13 mouse cellular contexts compared by ENCODE assay signal in genomic region chr10:84710192-84710591, GRCm38 (mm10). TPM values are rescaled to one million over a fixed set of nuclear protein-coding genes. Genes with fewer than 3 reads are reported as not detected.
DNase-seq lines count a peak whose midpoint lies in the region; ATAC-seq and TF ChIP-seq lines count a peak whose summit lies in the region.
"Had no signal": no experiment of that assay in that cellular context is flagged by ENCODE, and none has a peak within 500 bp of the region (broad histone marks: within the 10 kb centered on the region; RNA-seq: fewer than 3 reads in every experiment).

No protein-coding gene starts in this region.

- no peak for DNase-seq in liver, postnatal 0 days
- DNase-seq in embryo, embryonic 11 days: peak; percentile 51
- DNase-seq in retina, postnatal 1 day: peak; percentile 37
- no peak for DNase-seq in ovary, postnatal 36 days (ENCODE audit: low spot score)
- no peak for DNase-seq in right cerebral cortex, postnatal 36 days (ENCODE audit: low spot score in 2 of 2)
- DNase-seq: adrenal gland, adult 8-10 months; right cerebral cortex, postnatal 4 days; thymus, adult 18-20 months had no signal

- H3K4me3 ChIP-seq in liver, postnatal 0 days (ENCODE audit: low read depth, low read length): no peak overlapping the region
- H3K4me3 ChIP-seq in liver, embryonic 12.5 days: no peak overlapping the region
- H3K4me3 ChIP-seq in hindbrain, embryonic 16.5 days (ENCODE audit: low read length): no peak overlapping the region
- H3K4me3 ChIP-seq: erythroblast, embryonic 14.5 days; intestine, embryonic 15.5 days had no signal

- 64% methylated on average over 4 of the region's 4 CpGs for WGBS in liver, postnatal 0 days (ENCODE audit: insufficient replicate concordance)
- 76% methylated on average over 4 of the region's 4 CpGs for WGBS in liver, embryonic 12.5 days (ENCODE audit: insufficient replicate concordance)
- WGBS in hindbrain, embryonic 16.5 days: 15% methylated on average over 4 of the region's 4 CpGs

- H3K4me2 ChIP-seq in liver, postnatal 0 days (ENCODE audit: low read depth, low read length): no peak overlapping the region
- H3K4me2 ChIP-seq in liver, embryonic 12.5 days: no peak overlapping the region
- no peak overlapping the region for H3K4me2 ChIP-seq in hindbrain, embryonic 16.5 days (ENCODE audit: low read length)
- H3K4me2 ChIP-seq: intestine, embryonic 15.5 days had no signal

- H3K9me3 ChIP-seq in liver, postnatal 0 days (ENCODE audit: low read length): no peaks in the 10 kb centered on the region
- no peaks in the 10 kb centered on the region for H3K9me3 ChIP-seq in liver, embryonic 12.5 days (replicated peaks)
- H3K9me3 ChIP-seq in hindbrain, embryonic 16.5 days (ENCODE audit: control insufficient read depth, low read length): no peaks in the 10 kb centered on the region
- H3K9me3 ChIP-seq: intestine, embryonic 15.5 days had no signal

- H3K9ac ChIP-seq in liver, postnatal 0 days (replicated peaks): no peak overlapping the region
- no peak overlapping the region for H3K9ac ChIP-seq in liver, embryonic 12.5 days
- no peak overlapping the region for H3K9ac ChIP-seq in hindbrain, embryonic 16.5 days (ENCODE audit: low read depth, low read length)
- H3K9ac ChIP-seq: intestine, embryonic 15.5 days; liver, embryonic 14.5 days had no signal

- peaks cover 17% of the 10 kb centered on the region for H3K36me3 ChIP-seq in liver, postnatal 0 days (replicated peaks; ENCODE audit: insufficient read depth, low read length)
- H3K36me3 ChIP-seq in liver, embryonic 12.5 days: peaks cover 28% of the 10 kb centered on the region
- no peaks in the 10 kb centered on the region for H3K36me3 ChIP-seq in hindbrain, embryonic 16.5 days (ENCODE audit: control insufficient read depth, insufficient read depth, low read length)
- H3K36me3 ChIP-seq: intestine, embryonic 15.5 days had no signal

- H3K27ac ChIP-seq in liver, postnatal 0 days (ENCODE audit: low read depth): no peak overlapping the region
- H3K27ac ChIP-seq in liver, embryonic 12.5 days: no peak overlapping the region
- peak overlapping the region; percentile 30; the same call in 1 of the 2 replicates for H3K27ac ChIP-seq in hindbrain, embryonic 16.5 days (ENCODE audit: low read depth, low read length)
- H3K27ac ChIP-seq: intestine, embryonic 15.5 days; liver, embryonic 14.5 days had no signal

- no peak for TF ChIP-seq EP300 in liver, postnatal 0 days (IDR thresholded peaks at IDR 0.05; ENCODE audit: low read depth)

- ATAC-seq in liver, postnatal 0 days: no peak
- ATAC-seq in liver, embryonic 12.5 days: no peak
- ATAC-seq in hindbrain, embryonic 16.5 days: no peak

- TF ChIP-seq CTCF in liver, postnatal 0 days (IDR thresholded peaks at IDR 0.05; ENCODE audit: low read depth): peak; percentile 24; the same call in 1 of the 2 replicates

- no peaks in the 10 kb centered on the region for H3K4me1 ChIP-seq in liver, postnatal 0 days (ENCODE audit: insufficient read depth)
- peaks cover 10% of the 10 kb centered on the region; the same call in 1 of the 2 replicates for H3K4me1 ChIP-seq in liver, embryonic 12.5 days
- H3K4me1 ChIP-seq in hindbrain, embryonic 16.5 days (ENCODE audit: control insufficient read depth, insufficient read depth, low read depth, low read length): peaks cover 13% of the 10 kb centered on the region

- no peaks in the 10 kb centered on the region for H3K27me3 ChIP-seq in liver, postnatal 0 days (ENCODE audit: insufficient read depth, low read length)
- H3K27me3 ChIP-seq in liver, embryonic 12.5 days (replicated peaks): no peaks in the 10 kb centered on the region
- H3K27me3 ChIP-seq in hindbrain, embryonic 16.5 days (replicated peaks; ENCODE audit: control insufficient read depth, insufficient read depth, low read length): no peaks in the 10 kb centered on the region
- H3K27me3 ChIP-seq: intestine, embryonic 15.5 days had no signal

RNA-seq across cellular contexts. Expression of gene Rfx4, which starts 45.7 kb away (rescaled TPM):
- polyA plus RNA-seq in liver, postnatal 0 days (2015; fragmentation: Nextera tagmentation; extraction: Ambion mirVana): not detected in 2 replicates
- polyA plus RNA-seq in liver, embryonic 12.5 days (2016; fragmentation: Nextera tagmentation; extraction: Ambion mirVana): not detected in 2 replicates
- polyA plus RNA-seq in hindbrain, embryonic 16.5 days (2015; fragmentation: Nextera tagmentation; extraction: Ambion mirVana): 16.1 and 22.1 TPM in 2 replicates
- polyA plus RNA-seq: erythroblast, embryonic 14.5 days; intestine, embryonic 15.5 days; liver, embryonic 14.5 days had no signal

Comparison
In these comparisons a context has a peak if more than half of its experiments do, and no peak if none do; other contexts are left out.
1. DNase-seq: peak in embryo, embryonic 11 days (single experiment) and retina, postnatal 1 day (single experiment); none in liver, postnatal 0 days (single experiment), ovary, postnatal 36 days (single experiment) and right cerebral cortex, postnatal 36 days (0 of 2).
2. RNA of gene Rfx4, which starts 45.7 kb away (polyA plus RNA-seq): 16.1 to 22.1 TPM in hindbrain, embryonic 16.5 days; not detected in liver, embryonic 12.5 days and not detected in liver, postnatal 0 days; every median in the first group is over 10 times any median in the second.